Mouse (Mus musculus) CD4-positive, CD25-positive, alpha-beta regulatory T cell (primary cell): ENCODE results near the gene Olfr606. TPM values are rescaled to one million over a fixed set of nuclear protein-coding genes. Genes with fewer than 3 reads are reported as not detected.

Source experiments
- polyA plus RNA-seq: library from polyadenylated mRNA; unstranded; fragments of 100-300 nt; shearing (Covaris generic); gene quantifications from one replicate; pipeline ENCODE4 v1.2.1, GENCODE M21; 2017

The Olfr606 gene
- polyA plus RNA-seq, result not detected

GRCm38 (mm10) chr7:103448746-103449145 lies at the start of gene Olfr606:
Olfr606 (plus strand) TSS chr7:103449046.

GRCm38 (mm10) chr7:103414772-103415171 lies 34.1 kb upstream of the Olfr606 start, which contains the start of gene Usp17lc:
Usp17lc (plus strand) TSS chr7:103415072.

GRCm38 (mm10) chr7:103445339-103445738 lies 3.5 kb upstream of the Olfr606 start, which contains the start of gene Olfr605:
Olfr605 (minus strand) TSS chr7:103445439.

GRCm38 (mm10) chr7:103469577-103469976 lies 20.7 kb downstream of the Olfr606 start, which contains the start of gene Olfr608:
Olfr608 (plus strand) TSS chr7:103469877.

GRCm38 (mm10) chr7:103497962-103498361 lies 49.1 kb downstream of the Olfr606 start, which contains the start of gene Olfr609:
Olfr609 (minus strand) TSS chr7:103498062.

Other genes starting within 250 kb of the Olfr606 start
- not detected for gene Olfr593, start 237.2 kb upstream of the Olfr606 start, polyA plus RNA-seq
- gene Olfr594, start 232.1 kb upstream of the Olfr606 start, polyA plus RNA-seq, result not detected
- gene Usp17ld, start 196.5 kb upstream of the Olfr606 start, polyA plus RNA-seq, result not detected
- gene Olfr596, start 143.4 kb upstream of the Olfr606 start, polyA plus RNA-seq, result not detected
- 0.11 TPM for gene Olfr597, start 132.7 kb upstream of the Olfr606 start, polyA plus RNA-seq
- gene Olfr598, start 125.5 kb upstream of the Olfr606 start, polyA plus RNA-seq, result not detected
- gene Olfr599, start 113.1 kb upstream of the Olfr606 start, polyA plus RNA-seq, result not detected
- 0.19 TPM for gene Olfr600, start 99.4 kb upstream of the Olfr606 start, polyA plus RNA-seq
- gene Olfr601, start 86.4 kb upstream of the Olfr606 start, polyA plus RNA-seq, result 0.16 TPM
- not detected for gene Olfr603, start 62.9 kb upstream of the Olfr606 start, polyA plus RNA-seq
- gene Usp17lc, start 34.0 kb upstream of the Olfr606 start, polyA plus RNA-seq, result not detected
- gene Olfr605, start 3.6 kb upstream of the Olfr606 start, polyA plus RNA-seq, result not detected
- 0.07 TPM for gene Olfr607, start 15.1 kb downstream of the Olfr606 start, polyA plus RNA-seq
- not detected for gene Olfr608, start 20.8 kb downstream of the Olfr606 start, polyA plus RNA-seq
- gene Olfr609, start 49.0 kb downstream of the Olfr606 start, polyA plus RNA-seq, result not detected
- not detected for gene Olfr610, start 63.1 kb downstream of the Olfr606 start, polyA plus RNA-seq
- not detected for gene Olfr611, start 71.8 kb downstream of the Olfr606 start, polyA plus RNA-seq
- not detected for gene Olfr612, start 93.7 kb downstream of the Olfr606 start, polyA plus RNA-seq
- not detected for gene Olfr613, start 99.0 kb downstream of the Olfr606 start, polyA plus RNA-seq
- gene Olfr615, start 107.0 kb downstream of the Olfr606 start, polyA plus RNA-seq, result not detected
- gene Olfr616, start 120.1 kb downstream of the Olfr606 start, polyA plus RNA-seq, result not detected
- not detected for gene Olfr617, start 124.0 kb downstream of the Olfr606 start, polyA plus RNA-seq
- gene Olfr618, start 141.1 kb downstream of the Olfr606 start, polyA plus RNA-seq, result not detected
- gene Olfr619, start 151.5 kb downstream of the Olfr606 start, polyA plus RNA-seq, result not detected
- gene Olfr620, start 163.5 kb downstream of the Olfr606 start, polyA plus RNA-seq, result 0.11 TPM
- not detected for gene Olfr622, start 193.7 kb downstream of the Olfr606 start, polyA plus RNA-seq
- not detected for gene Olfr623, start 214.7 kb downstream of the Olfr606 start, polyA plus RNA-seq
- gene Olfr624, start 222.1 kb downstream of the Olfr606 start, polyA plus RNA-seq, result 0.02 TPM
- gene Olfr625-ps1, start 233.7 kb downstream of the Olfr606 start, polyA plus RNA-seq, result not detected